Mouse (Mus musculus) cerebral cortex, adult 2 months (tissue): ENCODE measurements around the gene Trappc3l.

ENCODE experiments used
- WGBS: fragments of 180-500 bp; shearing (Covaris S2); methylation state at CpG from one replicate; pipeline ENCODE4 v1.1.7; 2018; 5-methylcytosine and 5-hydroxymethylcytosine counted together

The Trappc3l gene

GRCm38 (mm10) chr10:34095964-34096363 lies 58.6 kb downstream of the Trappc3l start:
- WGBS, result 32% methylated on average over 12 of the region's 12 CpGs

GRCm38 (mm10) chr10:34096418-34096883 lies 59.1 kb downstream of the Trappc3l start, which contains the start of gene Calhm5:
Gene Calhm5, minus strand, starts transcription at chr10:34096519.
- WGBS, result 8% methylated on average over 9 of the region's 9 CpGs

GRCm38 (mm10) chr10:34110863-34111465 lies 73.6 kb downstream of the Trappc3l start:
- WGBS, result 82% methylated on average over 13 of the region's 13 CpGs

- 88% methylated on average over 4 of the region's 4 CpGs for WGBS
Measured at GRCm38 (mm10) chr10:34111964-34112738, 74.8 kb downstream of the Trappc3l start.

GRCm38 (mm10) chr10:34117131-34117530 lies 79.7 kb downstream of the Trappc3l start:
- WGBS, result 71% methylated on average over 3 of the region's 3 CpGs

GRCm38 (mm10) chr10:34118421-34118820 lies 81.0 kb downstream of the Trappc3l start:
- 92% methylated on average over 2 of the region's 2 CpGs for WGBS

- 14% methylated on average over 44 of the region's 44 CpGs for WGBS
Measured at GRCm38 (mm10) chr10:34127392-34128378, 90.3 kb downstream of the Trappc3l start, which contains the start of gene Calhm6. Gene Calhm6, minus strand, starts transcription at chr10:34127984.

GRCm38 (mm10) chr10:34128391-34128790 lies 91.0 kb downstream of the Trappc3l start:
- WGBS, result 72% methylated on average over 6 of the region's 6 CpGs

GRCm38 (mm10) chr10:34131356-34131755 lies 94.0 kb downstream of the Trappc3l start:
- 74% methylated on average over 2 of the region's 2 CpGs for WGBS

- 63% methylated on average over 6 of the region's 6 CpGs for WGBS
Measured at GRCm38 (mm10) chr10:34136432-34136831, 99.0 kb downstream of the Trappc3l start.

- WGBS, result 50% methylated on average over 6 of the region's 6 CpGs
Measured at GRCm38 (mm10) chr10:34138027-34138426, 100.6 kb downstream of the Trappc3l start.

- 71% methylated on average over 4 of the region's 4 CpGs for WGBS
Measured at GRCm38 (mm10) chr10:34139768-34140167, 102.4 kb downstream of the Trappc3l start.

GRCm38 (mm10) chr10:34141693-34142092 lies 104.3 kb downstream of the Trappc3l start:
- 92% methylated on average over 2 of the region's 2 CpGs for WGBS

- 77% methylated on average over 3 of the region's 3 CpGs for WGBS
Measured at GRCm38 (mm10) chr10:34149772-34150171, 112.4 kb downstream of the Trappc3l start.

- WGBS, result 70% methylated on average over 6 of the region's 6 CpGs
Measured at GRCm38 (mm10) chr10:34150454-34150853, 113.1 kb downstream of the Trappc3l start.

GRCm38 (mm10) chr10:34151827-34152226 lies 114.4 kb downstream of the Trappc3l start:
- 84% methylated on average over 3 of the region's 3 CpGs for WGBS

GRCm38 (mm10) chr10:34155796-34156554 lies 118.6 kb downstream of the Trappc3l start:
- WGBS, result 87% methylated on average over 12 of the region's 12 CpGs
